Mouse (Mus musculus): ENCODE data around the gene Adcy3. TPM values are rescaled to one million over a fixed set of nuclear protein-coding genes. Genes with fewer than 3 reads are reported as not detected.
"Not testable (repeated sequence)": the region's sequence is repeated elsewhere in the genome, so short reads cannot be mapped to it uniquely, and the experiment has no call there.

Gene Adcy3
- total RNA-seq, 4 experiments from 2014 or later: 0.85 to 1.5 (median 1.3) TPM

DNA sequence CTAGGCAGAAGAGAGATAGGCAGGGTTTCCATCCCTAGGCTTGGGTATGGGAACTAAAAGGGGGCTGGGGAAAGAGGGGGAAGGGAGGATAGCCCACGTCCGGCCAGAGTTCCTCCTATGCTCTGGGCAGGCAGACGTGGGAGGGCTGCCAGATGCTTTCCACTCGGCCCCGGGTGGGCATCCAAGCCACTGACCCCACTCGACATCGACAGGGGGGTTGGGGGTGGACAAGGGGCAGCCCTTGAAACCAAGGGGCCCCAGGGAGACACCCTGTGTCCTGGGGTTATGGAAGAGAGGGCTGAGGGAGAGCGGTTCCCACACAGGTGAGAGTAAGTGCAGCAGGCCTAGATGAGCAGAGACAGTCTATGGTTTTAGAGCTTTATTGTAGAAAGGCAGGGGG, 107.4 kb downstream of the Adcy3 start:
- DNase-seq (ENCODE audit: low spot score in 2 of 2): not testable (repeated sequence)

DNA sequence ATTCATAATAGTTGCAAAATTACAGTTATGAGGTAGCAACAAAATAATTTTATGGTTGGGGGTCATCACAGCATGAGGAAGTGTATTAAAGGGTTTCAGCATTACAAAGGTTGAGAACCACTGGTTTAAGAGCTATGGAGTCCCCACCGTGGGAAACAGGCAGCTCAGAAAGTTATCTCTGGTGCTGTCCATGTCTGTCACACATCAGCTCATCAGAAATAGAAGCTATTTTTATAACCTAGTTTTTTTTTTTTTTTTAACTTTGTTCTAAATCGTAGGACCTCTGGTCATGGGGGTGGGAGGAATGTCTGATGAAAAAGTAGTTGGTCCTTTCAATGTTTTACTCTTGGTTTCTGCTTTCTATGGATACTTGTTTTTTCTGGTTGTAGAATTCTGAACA, 110.9 kb downstream of the Adcy3 start:
- DNase-seq (ENCODE audit: low spot score in 2 of 2): no peak

DNA sequence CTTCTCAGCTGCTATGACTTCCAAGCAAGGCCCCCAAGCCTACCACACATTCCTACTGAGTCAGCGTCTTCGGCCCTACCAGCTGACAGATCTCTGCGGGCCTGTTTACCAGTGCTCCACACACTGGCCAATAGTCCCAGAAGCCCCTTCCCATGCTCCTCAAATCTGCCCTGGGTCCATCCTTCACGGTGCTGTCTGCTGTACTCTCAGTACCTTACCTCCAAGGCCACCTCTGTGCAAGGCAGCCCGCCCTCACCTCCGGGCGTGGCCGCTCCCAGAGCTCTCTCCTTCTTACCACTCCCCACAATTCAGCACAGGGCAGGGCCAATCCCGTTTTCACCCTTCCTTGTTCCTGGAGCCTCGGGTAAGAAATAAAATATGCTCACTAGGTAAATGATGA, 112.8 kb downstream of the Adcy3 start:
- DNase-seq (ENCODE audit: low spot score in 2 of 2): no peak

DNA sequence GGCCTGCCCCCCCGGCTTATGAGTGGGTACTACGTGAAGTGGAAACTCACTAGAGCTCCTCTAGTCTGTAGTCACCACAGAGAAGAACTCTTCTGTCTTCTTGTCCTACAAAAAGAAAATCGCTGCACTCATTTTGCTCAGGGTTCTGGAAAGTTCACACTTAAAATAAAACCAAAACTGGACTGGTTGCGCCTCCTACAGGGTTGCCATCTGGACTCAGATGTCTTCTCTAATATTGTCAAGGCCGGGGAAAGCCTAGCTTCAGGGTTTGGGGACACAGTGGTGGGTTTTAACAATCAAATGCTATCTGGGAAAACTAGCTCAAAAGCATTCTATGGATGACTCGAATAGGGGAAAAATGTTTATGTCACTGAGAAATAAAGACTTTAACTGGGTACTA, 116.9 kb downstream of the Adcy3 start:
- no peak for DNase-seq (ENCODE audit: low spot score in 2 of 2)

DNA sequence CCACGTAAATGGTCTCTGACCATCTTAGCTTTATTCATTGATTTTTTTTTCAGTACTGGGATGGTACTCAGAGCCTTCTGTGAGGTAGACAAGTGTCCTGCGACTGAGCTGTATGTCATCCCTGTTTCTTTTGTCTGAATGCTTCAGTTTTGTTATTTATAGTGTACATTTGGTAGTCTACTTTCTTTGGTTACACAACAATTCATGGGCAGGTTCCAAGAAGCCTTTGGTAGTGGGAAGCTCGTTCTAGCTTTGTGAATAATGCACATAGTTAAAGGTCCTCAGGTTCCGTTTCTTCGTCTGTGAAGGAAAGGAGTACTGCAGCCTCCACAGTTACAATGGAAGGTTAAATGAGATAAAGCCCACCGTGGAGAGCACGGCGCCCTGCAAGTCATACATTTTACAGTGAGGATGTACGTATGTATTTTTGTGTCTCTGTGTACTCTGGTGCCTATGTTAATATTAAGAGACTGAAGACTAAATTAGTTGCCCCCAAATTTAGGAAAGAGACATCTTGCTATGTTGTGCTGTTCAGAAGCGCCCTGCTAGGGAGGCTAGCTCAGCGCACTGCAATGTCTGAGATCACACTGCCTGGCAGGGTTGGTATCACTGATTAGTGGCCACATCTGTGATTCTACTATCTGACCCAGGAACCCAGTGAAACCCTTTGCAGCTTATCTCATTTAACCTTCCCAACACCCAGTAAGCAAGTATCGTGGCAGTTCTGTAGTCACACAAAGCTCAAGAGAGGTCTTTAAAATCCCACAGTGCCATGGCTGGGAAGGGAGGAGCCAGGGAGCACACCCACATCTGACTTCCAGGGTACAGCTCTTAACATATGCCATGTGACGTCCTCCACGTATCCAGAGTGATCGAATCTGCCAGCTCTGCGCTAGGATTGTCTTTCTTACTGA, 120.1 kb downstream of the Adcy3 start:
- DNase-seq (ENCODE audit: low spot score in 2 of 2): peak; percentile 14 to 15

Other genes with a start within 250 kb of the Adcy3 start
- gene Pomc, start 178.2 kb upstream of the Adcy3 start, total RNA-seq (2022): under 1 TPM in 1 of 4 experiments, not detected in 3; 0.24 TPM
- 1 to 10 TPM; 2.0 to 5.9 (median 3.4) TPM for gene Efr3b, start 94.2 kb upstream of the Adcy3 start, total RNA-seq (2022)
- gene Dnajc27, start 50.5 kb upstream of the Adcy3 start, total RNA-seq (2022): 10 to 100 TPM; 30.6 to 46.6 (median 38.2) TPM
- 1 to 10 TPM; 5.1 to 7.8 (median 6.0) TPM for gene Ptrhd1, start 100.9 kb downstream of the Adcy3 start, total RNA-seq (2022)
- gene Cenpo, start 101.2 kb downstream of the Adcy3 start, total RNA-seq (2022): 1 to 10 TPM; 1.3 to 2.6 (median 2.0) TPM